Mouse (Mus musculus): ENCODE measurements around the gene Glyctk. TPM values are rescaled to one million over a fixed set of nuclear protein-coding genes. Genes with fewer than 3 reads are reported as not detected.

Gene Glyctk
- total RNA-seq, 2 experiments from 2014 or later: 5.9 to 7.4 TPM

- no peak for DNase-seq (ENCODE audit: low spot score in 2 of 2)
- intact Hi-C loops (cut with DNase I): no loop called here
Observed at GRCm38 (mm10) chr9:106154106-106154505, 3.8 kb downstream of the Glyctk start.

- intact Hi-C loops (cut with DNase I): no loop called here
- DNase-seq (ENCODE audit: low spot score in 2 of 2): no peak
Observed at GRCm38 (mm10) chr9:106149399-106149754, 8.6 kb downstream of the Glyctk start.

- DNase-seq (ENCODE audit: low spot score in 2 of 2): no peak
Observed at GRCm38 (mm10) chr9:106148541-106149398, 9.2 kb downstream of the Glyctk start.

GRCm38 (mm10) chr9:106147851-106148431 lies 10.0 kb downstream of the Glyctk start:
- no peak for DNase-seq (ENCODE audit: low spot score in 2 of 2)
- intact Hi-C loops (cut with DNase I): no loop called here

More at GRCm38 (mm10) chr9:106148541-106149398, 9.2 kb downstream of the Glyctk start:
- intact Hi-C loops (cut with DNase I): no loop called here

GRCm38 (mm10) chr9:106147281-106147680 lies 10.7 kb downstream of the Glyctk start:
- intact Hi-C loops (cut with DNase I): no loop called here
- DNase-seq (ENCODE audit: low spot score in 2 of 2): no peak

- intact Hi-C loops (cut with DNase I): no loop called here
- no peak for DNase-seq (ENCODE audit: low spot score in 2 of 2)
Observed at GRCm38 (mm10) chr9:106145582-106145981, 12.4 kb downstream of the Glyctk start.

GRCm38 (mm10) chr9:106144176-106144575 lies 13.8 kb downstream of the Glyctk start:
- no peak for DNase-seq (ENCODE audit: low spot score in 2 of 2)

GRCm38 (mm10) chr9:106141955-106142354 lies 16.0 kb downstream of the Glyctk start:
- DNase-seq (ENCODE audit: low spot score in 2 of 2): no peak
- intact Hi-C loops (cut with DNase I): no loop called here

More at GRCm38 (mm10) chr9:106144176-106144575, 13.8 kb downstream of the Glyctk start:
- intact Hi-C loops (cut with DNase I): no loop called here

GRCm38 (mm10) chr9:106139763-106140162 lies 18.2 kb downstream of the Glyctk start:
- no peak for DNase-seq (ENCODE audit: low spot score in 2 of 2)
- intact Hi-C loops (cut with DNase I): no loop called here

- intact Hi-C loops (cut with DNase I): no loop called here
- no peak for DNase-seq (ENCODE audit: low spot score in 2 of 2)
Observed at GRCm38 (mm10) chr9:106137671-106138216, 20.2 kb downstream of the Glyctk start.

GRCm38 (mm10) chr9:106130250-106130649 lies 27.7 kb downstream of the Glyctk start:
- intact Hi-C loops (cut with DNase I): no loop called here
- DNase-seq (ENCODE audit: low spot score in 2 of 2): no peak

- intact Hi-C loops (cut with DNase I): no loop called here
Observed at GRCm38 (mm10) chr9:106129072-106129471, 28.9 kb downstream of the Glyctk start.

GRCm38 (mm10) chr9:106126786-106127251 lies 31.1 kb downstream of the Glyctk start:
- no peak for DNase-seq (ENCODE audit: low spot score in 2 of 2)
- intact Hi-C loops (cut with DNase I): no loop called here

More at GRCm38 (mm10) chr9:106129072-106129471, 28.9 kb downstream of the Glyctk start:
- DNase-seq (ENCODE audit: low spot score in 2 of 2): no peak

GRCm38 (mm10) chr9:106123599-106123998 lies 34.3 kb downstream of the Glyctk start:
- peak in 1 of 2 experiments; percentile 40 for DNase-seq (ENCODE audit: low spot score in 2 of 2)
- intact Hi-C loops (cut with DNase I): no loop called here

GRCm38 (mm10) chr9:106119075-106119474 lies 38.9 kb downstream of the Glyctk start:
- no peak for DNase-seq (ENCODE audit: low spot score in 2 of 2)
- intact Hi-C loops (cut with DNase I): loop anchor here (10.0 kb wide), 1 partner anchor 724 kb away; the partner anchor contains the start of genes Aste1 and Nek11

GRCm38 (mm10) chr9:106115801-106116424 lies 42.0 kb downstream of the Glyctk start:
- no peak for DNase-seq (ENCODE audit: low spot score in 2 of 2)
- intact Hi-C loops (cut with DNase I): loop anchor here (10.0 kb wide), 1 partner anchor 721 kb away; the partner anchor contains the start of genes Aste1 and Nek11

- intact Hi-C loops (cut with DNase I): loop anchor here (5.0 to 10.0 kb wide), 2 partner anchors 71 to 718 kb away; partner anchors contain the start of genes Aste1 and Nek11
- peak; percentile 79 to 80 for DNase-seq (ENCODE audit: low spot score in 2 of 2)
Observed at GRCm38 (mm10) chr9:106112770-106113423, 45.0 kb downstream of the Glyctk start.

GRCm38 (mm10) chr9:106106241-106106640 lies 51.7 kb downstream of the Glyctk start:
- no peak for DNase-seq (ENCODE audit: low spot score in 2 of 2)
- intact Hi-C loops (cut with DNase I): no loop called here

- no peak for DNase-seq (ENCODE audit: low spot score in 2 of 2)
- intact Hi-C loops (cut with DNase I): no loop called here
Observed at GRCm38 (mm10) chr9:106104401-106104800, 53.5 kb downstream of the Glyctk start.

Measured in left cerebral cortex, postnatal 36 days (tissue).